Mouse (Mus musculus) MEL (cell line): ENCODE measurements at regions not wholly inside any gene's neighbourhood (a gene's known extent, or its start where the extent isn't known, plus 50 kb on each side); places are given as distances from the start of the nearest gene placed in this dataset.

ENCODE experiments used
- DNase-seq: peaks from one replicate; pipeline ENCODE4 v3.0.0; 2011; ENCODE audit warnings: low read depth, low spot score
- H3K27ac ChIP-seq: 2 replicates; pipeline ENCODE4 v1.5.1; 2012; ENCODE audit warnings: low read depth, mild to moderate bottlenecking, control low read depth, low read length, moderate library complexity; ENCODE audit not compliant: control insufficient read depth
- H3K27me3 ChIP-seq, 2 experiments: fragments of 150-350 bp in 1 of 2; sonication (generic) in 1 of 2; 2 replicates each; pipeline ENCODE4 v1.6.1; 2012; ENCODE audit warnings: low read length in 2 of 2, mild to moderate bottlenecking in 2 of 2, improper control_type of control experiment in 1 of 2, moderate library complexity in 1 of 2; ENCODE audit not compliant: insufficient read depth in 2 of 2, control insufficient read depth in 1 of 2
- H3K36me3 ChIP-seq, 2 experiments: 2 replicates each; pipeline ENCODE4 v1.6.1; 2012 to 2014; ENCODE audit warnings: low read length in 2 of 2, improper control_type of control experiment in 1 of 2, inconsistent platforms in 1 of 2, mild to moderate bottlenecking in 1 of 2; ENCODE audit not compliant: insufficient read depth in 2 of 2, control insufficient read depth in 1 of 2
- H3K4me1 ChIP-seq, 2 experiments: fragments of 150-350 bp in 1 of 2; sonication (generic) in 1 of 2; 2 replicates each; pipeline ENCODE4 v1.6.1; 2012; ENCODE audit warnings: low read length in 2 of 2, improper control_type of control experiment in 1 of 2, mild to moderate bottlenecking in 1 of 2; ENCODE audit not compliant: insufficient read depth in 2 of 2, control insufficient read depth in 1 of 2
- H3K4me3 ChIP-seq, 2 experiments: fragments of 150-350 bp in 1 of 2; sonication (generic) in 1 of 2; 2 replicates each; pipeline ENCODE4 v1.5.1; 2012; ENCODE audit warnings: low read depth in 2 of 2, low read length in 2 of 2, mild to moderate bottlenecking in 2 of 2, moderate library complexity in 2 of 2, control low read depth in 1 of 2, improper control_type of control experiment in 1 of 2; ENCODE audit not compliant: control insufficient read depth in 1 of 2, insufficient read depth in 1 of 2
- H3K79me2 ChIP-seq: 2 replicates; pipeline ENCODE4 v1.6.1; 2012; ENCODE audit warnings: mild to moderate bottlenecking, low read length, moderate library complexity; ENCODE audit not compliant: control insufficient read depth, poor library complexity, insufficient read depth
- H3K9ac ChIP-seq: 2 replicates; pipeline ENCODE4 v1.6.1; 2012; ENCODE audit warnings: low read depth, mild to moderate bottlenecking, control low read depth, low read length, moderate library complexity; ENCODE audit not compliant: control insufficient read depth, poor library complexity, severe bottlenecking
- H3K9me3 ChIP-seq: fragments of 150-350 bp; sonication (generic); replicated peaks from 2 replicates; pipeline ENCODE4 v1.6.1; 2012; ENCODE audit warnings: mild to moderate bottlenecking, low read length, improper control_type of control experiment, moderate library complexity; ENCODE audit not compliant: insufficient read depth
- BHLHE40 ChIP-seq: IDR thresholded peaks from 2 replicates; pipeline ENCODE4 v1.6.1; 2012; ENCODE audit warnings: low read depth, mild to moderate bottlenecking, inconsistent platforms, low read length, improper control_type of control experiment, borderline replicate concordance
- CHD1 ChIP-seq: IDR thresholded peaks from 2 replicates; pipeline ENCODE4 v1.6.1; 2012; ENCODE audit warnings: low read depth, mild to moderate bottlenecking, inconsistent platforms, low read length, improper control_type of control experiment
- CHD2 ChIP-seq: IDR thresholded peaks from 2 replicates; pipeline ENCODE4 v1.6.1; 2011; ENCODE audit warnings: low read length, improper control_type of control experiment
- E2F4 ChIP-seq: IDR thresholded peaks from 2 replicates; pipeline ENCODE4 v1.6.1; 2011; ENCODE audit warnings: low read depth, low read length, improper control_type of control experiment, borderline replicate concordance
- ELF1 ChIP-seq: IDR thresholded peaks from 2 replicates; pipeline ENCODE4 v1.6.1; 2014; ENCODE audit warnings: low read depth, mild to moderate bottlenecking, inconsistent platforms, low read length, improper control_type of control experiment, moderate library complexity
- EP300 ChIP-seq, 2 experiments: IDR thresholded peaks; 2 replicates each; pipeline ENCODE4 v1.6.1; 2011; ENCODE audit warnings: improper control_type of control experiment in 2 of 2, low read length in 2 of 2, low read depth in 1 of 2, mild to moderate bottlenecking in 1 of 2
- ETS1 ChIP-seq: IDR thresholded peaks from 2 replicates; pipeline ENCODE4 v1.6.1; 2012; ENCODE audit warnings: low read depth, mild to moderate bottlenecking, inconsistent platforms, low read length, improper control_type of control experiment, moderate library complexity
- GATA1 ChIP-seq: IDR thresholded peaks from 2 replicates; pipeline ENCODE4 v1.6.1; 2011; ENCODE audit warnings: low read depth, low read length, improper control_type of control experiment
- HCFC1 ChIP-seq: IDR thresholded peaks from 2 replicates; pipeline ENCODE4 v1.6.1; 2012; ENCODE audit warnings: low read depth, mild to moderate bottlenecking, inconsistent platforms, low read length, improper control_type of control experiment, moderate library complexity
- JUND ChIP-seq: IDR thresholded peaks from 2 replicates; pipeline ENCODE4 v1.6.1; 2011; ENCODE audit warnings: low read depth, mild to moderate bottlenecking, improper control_type of control experiment, low read length
- KAT2A ChIP-seq: conservative IDR thresholded peaks from 2 replicates; pipeline ENCODE4 v1.6.1; 2012; ENCODE audit warnings: low read depth, low read length, improper control_type of control experiment, inconsistent platforms
- MAFK ChIP-seq: IDR thresholded peaks from 2 replicates; pipeline ENCODE4 v1.6.1; 2011; ENCODE audit warnings: low read depth, mild to moderate bottlenecking, low read length, improper control_type of control experiment, borderline replicate concordance
- MAX ChIP-seq: IDR thresholded peaks from 2 replicates; pipeline ENCODE4 v1.6.1; 2011; ENCODE audit warnings: low read length, improper control_type of control experiment
- MAZ ChIP-seq: IDR thresholded peaks from 2 replicates; pipeline ENCODE4 v1.6.1; 2012; ENCODE audit warnings: low read depth, mild to moderate bottlenecking, inconsistent platforms, low read length, improper control_type of control experiment
- MEF2A ChIP-seq: IDR thresholded peaks from 2 replicates; pipeline ENCODE4 v1.6.1; 2014; ENCODE audit warnings: low read depth, mild to moderate bottlenecking, inconsistent platforms, low read length, improper control_type of control experiment; ENCODE audit not compliant: poor library complexity, insufficient replicate concordance, severe bottlenecking; ENCODE audit errors: extremely low read depth
- MYB ChIP-seq: IDR thresholded peaks from 2 replicates; pipeline ENCODE4 v1.6.1; 2011; ENCODE audit warnings: mild to moderate bottlenecking, low read depth, low read length, improper control_type of control experiment
- NRF1 ChIP-seq: IDR thresholded peaks from 2 replicates; pipeline ENCODE4 v1.6.1; 2014; ENCODE audit warnings: low read depth, mild to moderate bottlenecking, inconsistent platforms, low read length, improper control_type of control experiment, moderate library complexity; ENCODE audit not compliant: poor library complexity, insufficient read depth, severe bottlenecking
- POLR2A ChIP-seq, 2 experiments: IDR thresholded peaks; 2 replicates each; pipeline ENCODE4 v1.6.1; 2011 to 2012; ENCODE audit warnings: low read length in 2 of 2, mild to moderate bottlenecking in 2 of 2, control low read depth in 1 of 2, improper control_type of control experiment in 1 of 2, low read depth in 1 of 2, moderate library complexity in 1 of 2; ENCODE audit not compliant: control insufficient read depth in 1 of 2, insufficient read depth in 1 of 2, poor library complexity in 1 of 2
- POLR2AphosphoS5 ChIP-seq: IDR thresholded peaks from 2 replicates; pipeline ENCODE4 v1.6.1; 2012; ENCODE audit warnings: low read depth, borderline replicate concordance, mild to moderate bottlenecking, inconsistent platforms, low read length, moderate library complexity, mixed read lengths
- RAD21 ChIP-seq: IDR thresholded peaks from 2 replicates; pipeline ENCODE4 v1.6.1; 2011; ENCODE audit warnings: mild to moderate bottlenecking, low read depth, low read length, improper control_type of control experiment
- RCOR1 ChIP-seq: IDR thresholded peaks from 2 replicates; pipeline ENCODE4 v1.6.1; 2012; ENCODE audit warnings: low read depth, mild to moderate bottlenecking, inconsistent platforms, low read length, improper control_type of control experiment
- SIN3A ChIP-seq: IDR thresholded peaks from 2 replicates; pipeline ENCODE4 v1.6.1; 2012; ENCODE audit warnings: low read length, improper control_type of control experiment, inconsistent platforms
- SMC3 ChIP-seq: IDR thresholded peaks from 2 replicates; pipeline ENCODE4 v1.6.1; 2011; ENCODE audit warnings: low read depth, low read length, improper control_type of control experiment
- TBP ChIP-seq: IDR thresholded peaks from 2 replicates; pipeline ENCODE4 v1.8.0; 2011; ENCODE audit warnings: low read depth, low read length, improper control_type of control experiment
- TCF12 ChIP-seq: IDR thresholded peaks from 2 replicates; pipeline ENCODE4 v1.6.1; 2014; ENCODE audit warnings: low read depth, mild to moderate bottlenecking, inconsistent platforms, low read length, improper control_type of control experiment, moderate library complexity
- ZMIZ1 ChIP-seq: IDR thresholded peaks from 2 replicates; pipeline ENCODE4 v1.6.1; 2012; ENCODE audit warnings: low read depth, mild to moderate bottlenecking, inconsistent platforms, low read length, improper control_type of control experiment, moderate library complexity

- Histone ChIP-seq H3K9me3 (no peaks in the 10 kb centered on the region), H3K4me1 (no peaks in the 10 kb centered on the region), H3K27ac (no peak overlapping the region), H3K9ac (no peak overlapping the region), H3K27me3 (no peaks in the 10 kb centered on the region), H3K36me3 (no peaks in the 10 kb centered on the region), H3K4me3 (no peak overlapping the region), H3K79me2 (no peaks in the 10 kb centered on the region)
- DNase-seq = no peak
- TF ChIP-seq BHLHE40 (no peak), SMC3 (no peak), HCFC1 (no peak), TBP (no peak), TCF12 (no peak), JUND (no peak), NRF1 (no peak)
These were observed 491.9 kb upstream of the 4930452B06Rik start for GRCm38 (mm10) chr14:9157941-9158340.

DNA sequence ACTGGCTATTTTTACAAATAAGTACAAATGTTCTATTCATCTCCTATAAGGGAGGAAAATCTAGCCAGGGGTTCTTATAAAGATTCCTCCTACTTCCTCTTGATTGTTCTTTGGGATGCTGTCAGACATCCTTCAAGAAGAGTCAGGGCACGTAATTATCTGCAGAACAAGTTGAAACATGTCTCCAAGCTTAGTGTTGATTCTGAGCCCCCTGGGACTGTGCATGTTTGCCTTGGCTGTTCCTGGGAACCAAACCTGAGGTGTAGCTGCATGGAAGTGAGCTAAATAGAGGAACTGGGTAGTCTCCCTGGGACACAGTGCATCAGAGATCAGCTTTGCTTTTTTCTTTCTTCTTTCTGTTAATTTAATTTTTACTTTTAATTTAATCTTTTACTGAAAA is 484.8 kb upstream of the 4930452B06Rik start:
- TF ChIP-seq BHLHE40 (no peak), RAD21 (no peak), KAT2A (no peak), SMC3 (no peak)

GRCm38 (mm10) chr14:9146595-9147219 is 480.7 kb upstream of the 4930452B06Rik start:
- Histone ChIP-seq H3K27ac (no peak overlapping the region), H3K4me3 (no peak overlapping the region), H3K9me3 (no peaks in the 10 kb centered on the region), H3K9ac (no peak overlapping the region), H3K79me2 (no peaks in the 10 kb centered on the region), H3K27me3 (no peaks in the 10 kb centered on the region), H3K4me1 (no peaks in the 10 kb centered on the region), H3K36me3 (no peaks in the 10 kb centered on the region)
- no peak for DNase-seq
- TF ChIP-seq RAD21 (no peak), SIN3A (no peak), CHD2 (no peak), E2F4 (no peak), POLR2A (IDR thresholded peaks at IDR 0.05; ENCODE audit: control insufficient read depth in 1 of 2, insufficient read depth in 1 of 2, low read depth in 1 of 2, low read length in 2 of 2, poor library complexity in 1 of 2) (no peak), GATA1 (no peak), MAFK (no peak), EP300 (IDR thresholded peaks at IDR 0.05; ENCODE audit: low read depth in 1 of 2, low read length in 2 of 2) (no peak), RCOR1 (no peak), TBP (no peak), ETS1 (no peak), CHD1 (no peak), MAX (no peak), ZMIZ1 (no peak), POLR2AphosphoS5 (no peak), JUND (no peak), MYB (no peak), ELF1 (no peak), MAZ (no peak), MEF2A (no peak)

More for the DNA sequence above, 484.8 kb upstream of the 4930452B06Rik start:
- Histone ChIP-seq H3K4me3 (no peak overlapping the region), H3K36me3 (no peaks in the 10 kb centered on the region), H3K79me2 (no peaks in the 10 kb centered on the region), H3K9me3 (no peaks in the 10 kb centered on the region), H3K4me1 (no peaks in the 10 kb centered on the region), H3K27ac (no peak overlapping the region), H3K9ac (no peak overlapping the region), H3K27me3 (no peaks in the 10 kb centered on the region)
- no peak for DNase-seq
